Mouse (Mus musculus) forebrain, embryonic 11.5 days (tissue): ENCODE data around the gene 4921517D22Rik. TPM values are rescaled to one million over a fixed set of nuclear protein-coding genes. Genes with fewer than 3 reads are reported as not detected.

ENCODE experiments used
- ATAC-seq: fragments of 200-750 bp; cut with Nextera tagmentation; replicated peaks from 2 replicates; pipeline ENCODE4 v1.8.0; 2017; ENCODE audit warnings: moderate TSS enrichment; ENCODE audit not compliant: low FRiP score
- DNase-seq: peaks from one replicate; pipeline ENCODE4 v3.0.0-alpha.2; 2017; ENCODE audit warnings: low spot score
- H3K27ac ChIP-seq: fragments of 300-500 bp; sonication (generic); 2 replicates; pipeline ENCODE4 v1.5.1; 2014; ENCODE audit warnings: low read depth, low read length
- H3K27me3 ChIP-seq: fragments of 300-500 bp; sonication (generic); 2 replicates; pipeline ENCODE4 v1.6.1; 2014; ENCODE audit warnings: mild to moderate bottlenecking, low read length, mixed read lengths; ENCODE audit not compliant: control insufficient read depth, insufficient read depth
- H3K36me3 ChIP-seq: fragments of 300-500 bp; sonication (generic); 2 replicates; pipeline ENCODE4 v1.6.1; 2014; ENCODE audit warnings: mild to moderate bottlenecking, low read length, moderate library complexity, mixed read lengths; ENCODE audit not compliant: control insufficient read depth, insufficient read depth
- H3K4me1 ChIP-seq: fragments of 300-500 bp; sonication (generic); replicated peaks from 2 replicates; pipeline ENCODE4 v1.6.1; 2014; ENCODE audit warnings: low read length, mixed read lengths; ENCODE audit not compliant: control insufficient read depth, insufficient read depth
- H3K4me2 ChIP-seq: fragments of 300-500 bp; sonication (generic); 2 replicates; pipeline ENCODE4 v1.6.1; 2014; ENCODE audit warnings: low read depth, mild to moderate bottlenecking, low read length, moderate library complexity, mixed read lengths; ENCODE audit not compliant: severe bottlenecking
- H3K4me3 ChIP-seq: fragments of 300-500 bp; sonication (generic); 2 replicates; pipeline ENCODE4 v1.5.1; 2014; ENCODE audit warnings: low read depth, low read length
- H3K9ac ChIP-seq: fragments of 300-500 bp; sonication (generic); 2 replicates; pipeline ENCODE4 v1.6.1; 2014; ENCODE audit warnings: low read length
- H3K9me3 ChIP-seq: fragments of 300-500 bp; sonication (generic); 2 replicates; pipeline ENCODE4 v1.6.1; 2016; ENCODE audit warnings: low read length, mixed read lengths; ENCODE audit not compliant: control insufficient read depth
- WGBS: fragments of 180-500 bp; shearing (Covaris S2); extraction: QIAGEN DNeasy Blood & Tissue Kit; methylation state at CpG from one replicate; pipeline ENCODE4 v1.1.7; 2014; 5-methylcytosine and 5-hydroxymethylcytosine counted together
- polyA plus RNA-seq: library from polyadenylated mRNA; unstranded; fragments of >200 nt; fragmentation: Nextera tagmentation; extraction: Ambion mirVana; gene quantifications from 2 replicates; pipeline ENCODE4 v1.2.1, GENCODE M21; 2014

The 4921517D22Rik gene
- polyA plus RNA-seq, 1 experiment from 2014 or later = not detected

DNA sequence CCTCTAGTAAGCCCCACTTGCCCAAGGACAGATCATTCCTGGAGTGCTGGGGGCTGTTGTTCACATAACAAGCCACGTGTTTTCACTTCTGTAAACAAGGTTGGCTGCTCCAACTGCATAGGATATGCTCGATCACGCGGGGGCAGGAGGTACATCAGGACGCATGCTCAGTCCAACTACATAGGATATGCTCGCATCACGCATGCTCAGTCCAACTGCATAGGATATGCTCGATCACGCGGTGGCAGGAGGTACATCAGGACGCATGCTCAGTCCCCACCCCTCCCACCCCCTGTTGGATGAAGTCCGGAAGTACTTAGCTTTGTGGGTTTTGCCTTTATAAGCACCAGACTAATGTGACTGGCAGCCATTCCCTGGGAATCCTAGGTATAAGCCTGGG, 31.9 kb downstream of the 4921517D22Rik start:
- no peak overlapping the region for H3K27ac ChIP-seq
- H3K4me3 ChIP-seq = no peak overlapping the region
- ATAC-seq = no peak
- H3K27me3 ChIP-seq = no peaks in the 10 kb centered on the region
- H3K9ac ChIP-seq = no peak overlapping the region
- H3K4me2 ChIP-seq = no peak overlapping the region
- no peaks in the 10 kb centered on the region for H3K9me3 ChIP-seq
- H3K36me3 ChIP-seq = peaks cover 21% of the 10 kb centered on the region
- WGBS = 95% methylated on average over 12 of the region's 12 CpGs
- DNase-seq = no peak
- peaks cover 8% of the 10 kb centered on the region; the same call in 1 of the 2 replicates for H3K4me1 ChIP-seq

DNA sequence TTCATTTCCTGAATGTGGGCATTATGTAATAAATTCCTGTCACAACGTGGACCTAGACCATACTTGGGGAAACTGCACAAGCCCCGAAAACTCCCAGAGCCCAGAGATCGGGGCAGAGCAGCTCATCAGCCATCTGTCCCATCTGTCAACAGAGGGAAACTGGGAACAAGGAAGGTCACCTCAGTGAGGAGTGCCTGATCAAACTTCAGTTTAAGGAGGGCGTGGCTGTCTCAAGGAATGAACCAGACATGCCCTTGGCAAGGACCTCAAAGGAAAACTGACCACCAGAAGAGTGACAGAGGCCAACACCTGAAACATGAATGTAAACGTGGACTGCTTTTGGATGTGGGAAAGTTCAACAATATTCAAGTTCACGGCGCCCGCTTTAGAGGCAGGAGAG, 32.5 kb downstream of the 4921517D22Rik start:
- Histone ChIP-seq H3K9me3 (no peaks in the 10 kb centered on the region), H3K4me1 (peaks cover 12% of the 10 kb centered on the region; the same call in 1 of the 2 replicates), H3K27me3 (no peaks in the 10 kb centered on the region), H3K9ac (no peak overlapping the region), H3K36me3 (peaks cover 21% of the 10 kb centered on the region), H3K4me3 (no peak overlapping the region), H3K27ac (no peak overlapping the region), H3K4me2 (no peak overlapping the region)
- ATAC-seq = no peak
- 92% methylated on average over 8 of the region's 8 CpGs for WGBS
- no peak for DNase-seq

DNA sequence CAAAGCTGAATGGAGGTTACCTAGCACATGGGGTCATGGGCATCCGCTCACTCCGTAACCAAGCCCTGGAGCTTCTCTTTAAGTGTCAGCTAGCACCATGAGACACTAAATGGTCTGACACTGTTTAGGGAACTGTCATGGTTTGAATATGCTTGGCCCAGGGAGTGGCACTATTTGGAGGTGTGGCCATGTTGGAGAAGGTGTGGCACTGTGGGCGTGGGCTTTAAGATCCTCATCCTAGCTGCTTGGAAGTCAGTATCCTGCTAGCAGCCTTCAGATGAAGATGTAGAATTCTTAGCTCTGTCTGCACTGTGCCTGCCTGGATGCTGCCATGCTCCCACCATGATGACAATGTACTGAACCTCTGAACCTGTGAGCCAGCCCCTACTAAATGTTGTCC, 33.5 kb downstream of the 4921517D22Rik start:
- Histone ChIP-seq H3K4me1 (peaks cover 12% of the 10 kb centered on the region; the same call in 1 of the 2 replicates), H3K4me3 (no peak overlapping the region), H3K27ac (no peak overlapping the region), H3K36me3 (peaks cover 20% of the 10 kb centered on the region), H3K9ac (no peak overlapping the region), H3K9me3 (no peaks in the 10 kb centered on the region), H3K4me2 (no peak overlapping the region), H3K27me3 (no peaks in the 10 kb centered on the region)
- DNase-seq (no peak), ATAC-seq (no peak)
- 98% methylated on average over 3 of the region's 3 CpGs for WGBS

DNA sequence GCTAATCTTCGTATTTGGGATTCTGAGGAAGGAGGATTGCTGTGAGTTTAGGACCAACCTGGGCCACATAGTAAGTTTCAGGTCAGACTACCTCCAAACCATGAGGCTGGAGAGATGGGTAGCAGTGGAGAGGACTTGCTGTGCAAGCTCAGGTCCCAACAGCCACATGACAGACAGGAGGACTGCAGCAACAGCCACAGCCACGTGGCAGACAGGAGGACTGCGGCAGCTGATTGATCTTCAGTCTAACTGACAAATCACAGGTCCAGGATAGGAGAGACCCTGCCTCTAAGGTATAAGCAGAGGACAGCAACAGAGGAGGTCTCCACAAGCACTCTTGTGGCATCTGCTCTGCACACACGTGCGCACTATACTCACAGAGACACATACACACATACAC, 36.1 kb downstream of the 4921517D22Rik start:
- DNase-seq = no peak
- H3K4me2 ChIP-seq = no peak overlapping the region
- no peak overlapping the region for H3K9ac ChIP-seq
- H3K27ac ChIP-seq = peak overlapping the region; percentile 64; the same call in 1 of the 2 replicates
- no peaks in the 10 kb centered on the region for H3K9me3 ChIP-seq
- H3K4me3 ChIP-seq = no peak overlapping the region
- peaks cover 12% of the 10 kb centered on the region; the same call in 1 of the 2 replicates for H3K4me1 ChIP-seq
- ATAC-seq = no peak
- no peaks in the 10 kb centered on the region for H3K27me3 ChIP-seq
- 88% methylated on average over 5 of the region's 5 CpGs for WGBS
- H3K36me3 ChIP-seq = peaks cover 8% of the 10 kb centered on the region

DNA sequence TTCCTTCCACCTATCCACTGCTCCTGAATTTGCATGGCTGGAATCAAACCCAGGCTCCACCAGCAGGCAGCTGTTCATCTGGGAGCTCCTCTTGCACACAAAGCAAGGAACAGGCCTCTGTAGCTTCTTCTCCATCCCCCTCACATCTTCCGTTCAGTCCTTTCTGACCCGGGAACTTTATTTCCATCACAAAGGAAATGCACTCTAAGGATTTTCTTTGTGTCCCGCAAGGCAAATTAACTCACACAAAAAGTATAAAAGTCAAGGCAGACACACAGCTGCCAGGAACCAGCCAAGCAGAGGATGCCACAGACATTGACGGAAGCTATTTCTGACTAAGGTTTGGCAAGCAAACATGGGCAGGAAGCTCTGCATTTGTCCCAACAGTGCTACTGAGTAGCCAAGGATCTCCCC, 36.9 kb downstream of the 4921517D22Rik start:
- peak overlapping the region; percentile 29; the same call in 1 of the 2 replicates for H3K9ac ChIP-seq
- H3K4me2 ChIP-seq = no peak overlapping the region

DNA sequence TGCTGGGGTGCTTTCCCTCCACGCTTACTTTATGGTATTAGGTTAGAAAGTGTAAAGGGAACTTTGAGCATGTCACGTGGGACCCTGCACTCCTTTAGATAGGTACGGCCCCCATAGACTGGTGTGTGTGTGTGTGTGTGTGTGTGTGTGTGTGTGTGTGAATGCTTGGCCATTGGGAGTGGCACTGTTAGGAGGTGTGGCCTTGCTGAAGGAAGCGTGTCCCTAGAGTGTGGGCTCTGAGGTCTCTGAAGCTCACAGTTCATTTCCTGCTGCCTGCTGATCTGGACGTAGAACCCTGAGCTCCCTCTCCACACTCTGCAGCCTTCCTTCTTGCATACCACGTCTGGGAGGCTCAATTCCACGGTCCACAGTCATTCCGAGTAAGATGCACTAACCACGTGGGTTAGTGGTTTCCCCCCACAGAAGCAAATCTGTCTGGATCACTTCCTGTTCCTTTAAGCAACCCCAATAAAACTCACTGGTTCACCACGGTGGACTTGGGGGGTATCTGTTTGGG, 37.5 kb downstream of the 4921517D22Rik start:
- no peaks in the 10 kb centered on the region for H3K9me3 ChIP-seq
- ATAC-seq (no peak; the same call in 1 of the 2 replicates), DNase-seq (no peak)
- WGBS = 78% methylated on average over 10 of the region's 10 CpGs
- H3K27ac ChIP-seq = peak overlapping the region; percentile 64; the same call in 1 of the 2 replicates
- no peak overlapping the region for H3K4me2 ChIP-seq
- H3K9ac ChIP-seq = peak overlapping the region; percentile 29; the same call in 1 of the 2 replicates
- no peak overlapping the region for H3K4me3 ChIP-seq
- peaks cover 12% of the 10 kb centered on the region; the same call in 1 of the 2 replicates for H3K4me1 ChIP-seq
- H3K36me3 ChIP-seq = peaks cover 4% of the 10 kb centered on the region
- H3K27me3 ChIP-seq = no peaks in the 10 kb centered on the region

More for the DNA sequence above, 36.9 kb downstream of the 4921517D22Rik start:
- DNase-seq (no peak), ATAC-seq (peak; percentile 69)
- WGBS = 5% methylated on average over 4 of the region's 4 CpGs
- Histone ChIP-seq H3K36me3 (peaks cover 4% of the 10 kb centered on the region), H3K4me3 (no peak overlapping the region), H3K27me3 (no peaks in the 10 kb centered on the region), H3K9me3 (no peaks in the 10 kb centered on the region), H3K4me1 (peaks cover 12% of the 10 kb centered on the region; the same call in 1 of the 2 replicates), H3K27ac (peak overlapping the region; percentile 64; the same call in 1 of the 2 replicates)

DNA sequence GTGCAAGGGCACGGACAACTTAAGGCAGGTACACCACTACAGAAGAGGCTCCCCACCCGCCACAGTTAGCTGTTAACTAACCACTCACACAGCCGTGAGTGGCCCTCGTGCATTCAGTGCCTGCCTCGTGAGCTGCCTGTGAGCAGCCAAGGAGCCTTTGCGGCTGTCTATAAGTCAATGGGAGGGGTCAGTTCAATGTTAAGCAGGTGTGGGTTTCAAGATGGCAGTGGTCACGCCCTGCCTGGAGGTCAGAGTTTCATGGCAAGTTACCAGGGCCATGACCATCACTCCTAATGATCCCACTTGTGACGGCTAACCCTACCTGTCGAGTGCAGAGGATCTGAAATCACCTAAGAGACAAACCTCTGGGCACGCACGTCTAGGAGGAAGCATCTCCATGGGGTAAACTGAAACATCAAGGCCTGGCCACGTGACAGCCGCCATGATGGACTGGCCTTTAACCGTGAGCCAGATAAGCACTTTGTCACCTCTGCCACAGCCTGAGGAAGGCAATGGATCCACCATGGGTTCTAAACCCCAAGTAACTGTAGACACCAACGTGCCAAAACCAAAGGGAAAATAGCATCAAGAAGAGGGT, 38.1 kb downstream of the 4921517D22Rik start:
- no peak overlapping the region for H3K4me2 ChIP-seq
- ATAC-seq = no peak
- peaks cover 12% of the 10 kb centered on the region; the same call in 1 of the 2 replicates for H3K4me1 ChIP-seq
- no peaks in the 10 kb centered on the region for H3K27me3 ChIP-seq
- no peak overlapping the region for H3K9ac ChIP-seq
- H3K9me3 ChIP-seq = no peaks in the 10 kb centered on the region
- H3K4me3 ChIP-seq = no peak overlapping the region
- no peak for DNase-seq
- WGBS = 94% methylated on average over 15 of the region's 15 CpGs
- H3K27ac ChIP-seq = no peak overlapping the region
- H3K36me3 ChIP-seq = peaks cover 4% of the 10 kb centered on the region

DNA sequence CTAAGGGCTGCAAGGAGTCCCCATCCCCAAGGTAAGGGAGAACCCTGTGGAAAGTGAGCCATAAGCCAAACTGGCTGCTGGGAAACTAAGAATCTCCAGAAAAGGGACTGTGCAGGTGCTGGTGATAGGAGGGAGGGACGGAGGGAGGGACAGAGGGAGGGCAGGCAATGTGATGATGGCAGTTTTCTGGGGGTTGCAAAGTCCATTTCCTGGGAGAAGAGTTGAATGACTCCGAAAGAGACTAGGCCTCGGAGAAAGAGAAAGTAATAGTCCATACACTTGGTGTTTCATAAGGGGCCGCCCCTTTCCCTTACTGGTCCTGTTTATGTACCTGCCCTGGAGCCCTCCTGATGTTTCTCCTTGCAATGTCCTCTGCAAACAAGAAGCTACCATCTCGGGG, 39.4 kb downstream of the 4921517D22Rik start:
- Histone ChIP-seq H3K9ac (no peak overlapping the region), H3K27me3 (no peaks in the 10 kb centered on the region), H3K9me3 (no peaks in the 10 kb centered on the region), H3K4me1 (peaks cover 12% of the 10 kb centered on the region; the same call in 1 of the 2 replicates), H3K27ac (no peak overlapping the region), H3K4me3 (no peak overlapping the region), H3K4me2 (no peak overlapping the region), H3K36me3 (peaks cover 4% of the 10 kb centered on the region)
- ATAC-seq = no peak
- 91% methylated on average over 5 of the region's 5 CpGs for WGBS
- no peak for DNase-seq
